Mouse (Mus musculus): ENCODE data around the gene Oaz3.

The Oaz3 gene

DNA sequence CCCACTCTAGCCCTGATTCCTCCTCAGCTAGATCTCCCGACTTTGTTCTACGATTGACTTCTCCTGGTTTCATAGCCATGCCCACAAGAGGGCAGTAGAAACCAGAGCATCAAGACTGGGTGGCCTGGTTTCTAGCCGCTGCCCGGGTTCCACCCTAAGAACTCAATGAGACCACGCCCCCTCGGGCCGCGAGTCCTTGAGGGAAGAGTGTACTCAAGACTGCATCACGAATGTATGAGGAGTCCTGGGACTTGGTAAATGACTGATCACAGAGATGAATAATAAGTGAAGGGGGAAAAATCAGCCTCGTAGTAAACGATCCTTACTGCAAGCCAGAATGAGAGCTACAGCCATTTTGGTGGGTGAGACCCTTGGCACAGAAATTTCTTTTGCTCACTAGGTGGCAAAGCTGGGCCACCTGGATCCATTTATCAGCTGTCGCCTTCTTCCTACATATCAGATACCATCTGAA is 12.8 kb upstream of the Oaz3 start:
- peak; percentile 70 to 71 for DNase-seq

DNA sequence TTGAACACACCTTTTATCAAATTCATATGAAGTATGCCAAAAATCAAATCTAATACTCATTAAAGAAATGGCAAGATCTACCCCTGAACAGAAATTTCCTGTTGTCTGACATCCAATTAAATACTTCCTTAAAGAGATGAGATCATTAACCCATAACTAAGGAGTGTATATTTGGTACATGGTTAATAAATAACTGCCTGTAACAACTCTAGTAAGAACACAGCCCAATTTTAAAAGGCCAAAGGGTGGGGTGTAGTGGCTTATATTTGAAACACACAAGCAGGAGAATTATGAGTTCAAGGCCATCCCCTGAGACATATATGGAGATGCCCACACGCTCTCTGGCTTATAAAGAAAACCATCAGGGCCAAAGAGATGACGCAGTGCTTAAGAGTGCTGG is 5.7 kb upstream of the Oaz3 start:
- DNase-seq: no peak

DNA sequence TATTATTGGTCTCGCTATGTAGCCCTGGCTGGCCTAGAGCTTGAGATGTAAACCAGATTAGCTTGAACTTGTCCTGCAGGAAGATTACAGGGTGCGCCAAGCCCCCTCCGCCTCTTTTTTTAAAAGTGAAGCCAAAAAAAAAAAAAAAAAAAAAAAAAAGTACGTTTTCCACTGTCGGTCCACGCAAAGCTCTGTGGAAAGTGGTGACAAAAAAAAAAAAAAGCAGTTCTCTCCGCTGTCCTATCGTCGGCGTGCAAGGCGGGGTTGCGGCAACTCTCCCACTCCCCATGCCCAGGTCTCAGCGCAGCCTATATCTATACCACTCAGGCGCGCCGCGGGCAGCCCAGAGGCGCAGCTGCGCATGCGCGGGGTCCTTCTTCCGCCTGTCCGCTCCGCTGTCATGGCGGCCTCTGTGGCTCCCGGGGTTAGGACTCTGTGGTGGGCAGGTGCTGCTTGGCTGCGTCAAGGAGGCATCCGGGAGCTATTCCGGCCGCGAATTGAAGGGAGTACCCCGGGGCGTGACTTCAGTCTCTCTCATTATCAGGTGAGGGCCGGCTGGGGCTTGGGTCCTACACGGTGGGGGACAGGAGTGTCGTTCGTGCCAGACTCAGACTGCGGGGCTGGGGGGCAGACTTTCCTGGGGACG is 641 bp downstream of the Oaz3 start, which contains the start of gene Mrpl9:
TSS of gene Mrpl9 (plus strand) at position 368 of the 646 bp plus-strand sequence.
- peak; percentile 95 to 97 for DNase-seq

DNA sequence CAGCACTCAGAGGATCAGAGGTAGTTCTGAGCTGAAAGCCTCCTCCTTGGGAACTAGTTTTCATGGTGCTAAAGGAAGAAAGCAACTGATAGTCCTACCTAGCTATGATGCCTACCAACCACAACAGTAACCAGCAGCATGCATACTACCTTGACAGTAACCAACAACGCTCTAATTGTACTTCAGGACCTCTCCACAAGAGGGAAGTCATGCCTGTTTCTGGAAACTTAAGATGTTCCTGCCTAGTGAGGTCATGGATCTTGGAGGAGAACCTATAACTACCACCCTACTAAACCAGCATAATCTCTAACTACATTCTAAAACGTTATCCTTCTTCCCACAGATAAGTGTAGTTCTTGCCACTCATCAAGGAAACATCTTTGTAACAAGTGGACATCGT is 2.5 kb downstream of the Oaz3 start:
- peak in 1 of 2 experiments; percentile 8 for DNase-seq

DNA sequence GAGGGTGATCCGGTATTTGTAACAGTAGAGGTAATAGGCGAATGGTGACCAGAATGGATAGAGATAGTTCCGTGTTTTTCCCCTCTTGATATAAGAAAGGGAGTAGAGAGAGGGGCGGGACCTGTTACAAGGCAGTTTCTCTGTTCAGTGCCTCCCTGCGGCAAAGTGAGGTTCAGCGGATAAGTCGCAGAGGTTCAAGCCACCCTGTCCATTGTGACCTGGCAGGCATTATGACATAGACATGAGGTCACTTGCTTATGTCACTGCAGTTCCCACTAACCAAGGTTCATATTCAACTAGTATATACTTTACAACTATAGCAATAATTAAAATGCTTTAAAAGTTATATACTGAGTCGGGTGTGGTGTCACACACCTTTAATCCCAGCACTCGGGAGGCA is 7.3 kb downstream of the Oaz3 start:
- DNase-seq: no peak

DNA sequence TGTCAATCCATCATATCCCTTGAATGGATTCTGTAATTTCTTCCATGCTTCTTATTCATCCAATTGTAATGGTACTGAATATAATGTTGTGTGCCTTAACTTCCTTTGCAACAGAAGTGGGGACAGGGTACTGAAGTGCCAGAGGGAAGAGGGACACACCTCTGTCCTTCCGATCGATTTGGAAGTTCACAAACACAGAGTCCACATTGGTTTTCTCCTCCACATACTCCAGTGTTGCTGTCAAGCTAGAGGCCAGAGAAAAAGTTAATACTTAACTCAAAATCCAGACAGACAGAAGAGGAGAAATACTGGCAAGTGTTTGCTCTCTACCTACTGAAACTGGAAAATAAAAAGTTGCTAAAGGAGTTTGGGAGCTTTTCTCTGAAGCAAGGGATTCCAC is 9.4 kb downstream of the Oaz3 start:
- DNase-seq: no peak

DNA sequence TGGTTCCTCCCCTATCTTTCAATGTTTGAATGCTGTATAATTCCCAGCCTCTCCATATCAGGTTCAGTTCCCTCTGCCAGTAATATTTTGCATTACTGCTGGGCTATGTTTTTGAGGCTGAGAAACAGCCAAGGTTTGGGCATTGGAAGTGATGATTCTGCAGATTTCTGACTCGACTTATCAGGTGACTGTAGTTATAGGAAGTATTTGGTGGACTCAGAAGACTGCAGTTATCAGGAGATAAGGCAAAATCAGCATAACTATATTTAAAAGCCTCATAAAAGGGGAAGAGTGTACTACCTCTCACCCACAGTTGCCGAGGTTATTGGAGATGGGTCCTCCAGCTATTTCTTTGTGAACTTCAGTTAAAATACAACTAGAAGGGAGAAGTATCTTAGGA is 12.7 kb downstream of the Oaz3 start:
- no peak for DNase-seq

DNA sequence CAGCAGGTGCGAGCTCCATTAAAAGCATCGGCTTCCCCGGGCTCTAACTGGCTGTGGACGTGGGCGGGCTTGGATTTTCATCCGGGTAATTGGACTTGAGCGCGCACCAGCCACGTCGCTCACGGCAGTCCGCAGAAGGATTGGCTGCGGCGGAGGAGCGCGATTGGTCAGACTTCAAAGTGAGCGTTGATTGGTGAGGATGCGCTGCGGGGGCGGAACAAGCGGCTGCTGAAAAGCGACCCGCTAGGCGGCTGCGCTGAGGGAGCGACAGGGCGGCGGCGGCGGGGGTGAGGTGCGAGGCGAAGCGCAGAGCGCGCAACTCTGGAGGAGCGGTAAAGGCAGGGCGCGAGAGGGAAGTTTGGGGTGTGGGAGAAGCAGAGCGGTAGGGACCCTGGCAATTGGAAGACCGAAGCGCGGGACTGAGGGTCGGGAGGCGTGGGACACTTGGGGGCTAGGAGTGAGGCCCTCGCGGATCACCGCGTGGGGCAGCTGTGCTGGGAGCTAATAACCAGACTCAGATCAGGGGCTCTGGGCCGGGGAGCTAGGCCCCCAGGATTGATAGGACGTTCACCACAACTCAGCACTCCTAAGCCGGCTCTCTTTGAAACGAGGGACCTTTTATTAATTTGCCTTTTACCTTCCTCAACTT is 30.6 kb downstream of the Oaz3 start, which contains the start of gene Tdrkh:
TSS of gene Tdrkh (plus strand) at position 243 of the 649 bp plus-strand sequence.
- DNase-seq: peak; percentile 88 to 90

DNA sequence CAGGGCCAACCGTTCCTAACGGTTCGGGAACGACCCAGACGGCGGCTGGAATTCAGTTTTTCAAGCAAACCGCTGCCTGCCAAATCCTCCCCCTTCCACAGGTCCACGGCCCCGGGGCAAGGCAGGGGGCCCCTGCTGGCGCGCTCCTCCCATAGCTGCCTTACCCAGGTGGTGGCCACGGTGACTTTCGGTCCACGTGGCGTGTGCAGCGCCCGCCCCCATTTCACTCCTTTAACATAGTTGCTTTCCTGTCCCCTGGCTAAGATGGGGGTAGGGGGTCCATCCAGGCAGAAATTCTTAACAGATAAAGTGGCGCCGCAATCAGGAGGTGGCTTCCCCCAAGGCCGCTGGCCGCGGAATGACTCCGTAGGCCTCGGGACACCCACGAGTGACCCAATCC is 31.2 kb downstream of the Oaz3 start:
- DNase-seq: no peak

DNA sequence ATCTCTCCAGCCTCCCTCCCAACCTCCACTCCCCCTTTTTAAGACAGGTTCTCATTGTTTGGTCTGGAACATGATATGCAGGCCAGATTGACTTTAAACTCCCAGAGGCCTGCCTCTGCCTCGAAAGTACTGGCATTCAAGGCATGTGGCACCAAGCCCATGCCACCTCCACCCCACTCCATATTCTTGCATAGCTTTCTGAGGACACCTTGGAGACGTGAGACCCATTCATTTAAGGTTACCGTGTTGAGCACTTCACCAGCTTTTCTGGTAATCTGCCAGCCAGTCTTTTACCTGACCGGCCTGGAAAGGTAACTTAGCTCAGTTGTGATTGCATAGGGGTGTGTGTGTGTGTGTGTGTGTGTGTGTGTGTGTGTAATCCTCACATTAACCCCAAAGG is 38.2 kb downstream of the Oaz3 start:
- no peak for DNase-seq

DNA sequence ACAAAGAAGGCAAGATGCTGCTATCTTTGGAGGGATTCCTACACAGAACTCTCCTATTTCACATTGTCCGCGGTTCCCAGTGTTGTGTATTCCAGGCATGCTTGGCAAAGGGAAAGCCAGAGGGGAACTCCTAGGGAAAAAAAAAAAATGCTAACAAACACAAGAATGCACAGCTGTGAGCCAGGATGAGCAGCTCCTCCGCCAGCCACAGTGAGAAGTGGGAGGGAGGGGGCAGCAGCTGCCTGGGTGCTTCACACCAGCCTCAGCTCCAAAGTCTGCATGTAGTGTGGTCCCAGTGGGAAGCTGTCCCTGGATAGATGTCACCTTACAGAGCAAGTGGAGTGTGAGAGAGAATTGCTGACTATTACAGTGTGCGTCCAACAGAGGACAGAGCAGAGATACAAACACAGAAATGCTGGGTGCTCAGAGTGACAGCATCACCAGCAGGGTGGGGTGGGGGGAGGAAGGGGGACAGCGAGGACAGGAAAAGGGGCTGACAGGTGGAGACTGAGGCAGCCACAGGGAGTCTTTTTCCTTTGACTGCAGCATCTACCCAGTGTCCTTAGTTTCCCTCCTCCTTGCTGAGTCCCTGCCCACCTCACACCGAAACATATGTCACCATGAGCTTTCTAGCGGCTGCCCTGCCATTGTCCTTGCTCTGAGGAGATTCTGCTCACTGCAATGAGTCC is 39.2 kb downstream of the Oaz3 start:
- no peak for DNase-seq

DNA sequence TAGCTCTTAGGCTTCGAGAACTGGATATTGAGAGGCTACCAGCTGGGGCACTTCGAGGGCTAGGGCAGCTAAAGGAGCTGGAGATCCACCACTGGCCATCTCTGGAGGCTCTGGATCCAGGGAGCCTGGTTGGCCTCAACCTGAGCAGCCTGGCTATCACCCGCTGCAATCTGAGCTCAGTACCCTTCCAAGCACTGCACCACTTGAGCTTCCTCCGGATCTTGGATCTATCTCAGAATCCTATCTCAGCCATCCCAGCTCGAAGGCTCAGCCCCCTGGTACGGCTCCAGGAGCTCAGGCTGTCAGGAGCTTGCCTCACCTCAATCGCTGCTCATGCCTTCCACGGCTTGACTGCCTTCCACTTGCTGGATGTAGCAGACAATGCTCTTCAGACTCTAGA is 41.3 kb downstream of the Oaz3 start:
- no peak for DNase-seq

DNA sequence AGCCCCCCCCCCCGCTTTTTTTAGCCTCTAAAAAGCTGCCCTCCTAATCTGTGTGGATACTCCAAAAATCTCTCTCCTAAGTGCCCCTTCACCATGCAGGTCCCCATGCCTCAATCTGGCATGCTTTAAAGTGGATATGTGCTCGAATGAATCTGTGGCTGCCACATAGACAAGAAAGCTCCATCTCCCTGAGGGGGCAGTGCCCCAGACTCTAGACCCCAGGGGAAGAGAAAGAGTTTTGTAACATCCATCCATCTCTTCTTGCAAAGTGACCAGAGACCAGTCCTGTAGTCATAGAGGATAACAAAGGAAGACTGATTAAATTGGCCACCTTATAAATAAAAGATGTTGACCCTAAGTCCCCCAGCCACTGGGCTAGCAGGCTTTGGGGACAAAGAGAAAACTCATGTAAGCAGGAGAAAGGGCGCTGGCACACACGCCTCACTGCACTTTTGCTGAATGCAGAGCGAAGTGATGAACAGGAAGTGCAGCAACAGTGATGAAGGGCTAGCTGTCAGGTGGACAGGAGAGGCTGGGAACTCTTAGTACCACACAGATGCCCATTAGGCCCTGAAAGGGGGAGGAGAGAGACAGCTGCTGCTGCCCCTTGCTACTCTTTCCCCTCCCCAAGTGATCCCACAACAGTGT is 43.9 kb downstream of the Oaz3 start:
- no peak for DNase-seq

DNA sequence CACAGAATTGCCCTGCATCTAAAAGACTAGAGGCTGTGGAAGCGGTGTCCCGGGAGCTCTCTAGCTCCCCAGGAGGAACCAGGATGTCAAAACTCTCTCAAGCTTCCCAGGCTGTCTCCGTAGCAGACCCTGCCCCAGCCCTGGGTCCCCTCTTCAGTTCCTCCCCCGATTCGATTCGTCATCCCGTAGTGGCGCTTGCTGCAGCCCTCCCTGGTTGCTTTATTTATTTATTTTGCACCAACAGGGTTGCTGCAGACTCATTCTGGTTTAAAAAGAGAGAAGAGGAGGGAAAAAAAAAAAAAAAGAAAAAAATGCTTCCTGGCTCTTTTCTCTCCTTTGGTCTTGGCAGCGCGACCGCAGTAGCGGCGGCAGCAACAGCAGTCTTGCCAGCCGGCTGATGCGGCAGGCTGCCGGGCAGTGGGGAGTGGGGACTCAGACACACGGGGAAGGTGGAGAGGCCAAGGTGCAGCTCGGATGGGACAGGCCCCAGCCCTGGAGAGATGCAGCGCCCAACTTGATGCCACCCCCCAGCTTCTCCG is 44.7 kb downstream of the Oaz3 start:
- no peak for DNase-seq

DNA sequence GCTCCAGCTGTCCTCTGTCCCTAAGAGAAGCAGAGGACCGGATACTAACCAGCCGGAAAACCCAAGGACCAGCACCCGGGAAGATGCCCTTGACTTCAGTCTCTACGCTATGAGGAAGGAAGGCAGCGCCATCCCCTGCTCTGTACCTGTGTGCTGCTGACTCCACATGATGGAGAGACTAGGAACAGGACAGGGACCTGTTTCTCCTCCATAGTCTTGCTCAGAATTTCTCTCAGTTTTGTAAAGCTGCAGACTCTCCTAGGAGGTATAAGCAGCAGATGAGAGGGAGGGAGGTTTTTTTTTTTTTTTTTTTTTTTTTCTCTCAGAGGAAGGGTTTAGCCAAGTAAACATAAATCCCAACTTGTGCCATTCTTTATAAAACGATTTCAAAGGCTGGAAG is 45.5 kb downstream of the Oaz3 start, which contains the start of gene Lingo4:
TSS of gene Lingo4 (plus strand) at position 301 of the 400 bp plus-strand sequence.
- DNase-seq: no peak

DNA sequence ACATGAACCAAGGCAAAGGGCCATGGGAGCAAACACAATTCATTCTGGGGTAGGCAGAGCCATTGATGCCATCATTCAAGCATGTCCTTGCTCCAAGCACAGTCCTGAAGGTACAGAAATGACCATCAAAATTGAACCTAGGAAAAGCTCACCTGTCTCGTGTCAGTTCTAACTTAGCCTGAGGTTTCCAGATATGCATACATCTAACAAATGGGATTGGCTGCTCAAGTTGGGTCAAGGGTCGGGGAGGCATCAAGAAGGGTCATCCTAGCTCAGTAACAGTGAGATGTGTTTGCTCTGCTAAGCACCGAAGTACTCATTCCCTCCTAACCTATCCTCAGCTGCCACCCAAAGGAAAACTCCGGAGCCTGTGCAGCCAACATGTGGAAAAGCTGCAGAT is 46.9 kb downstream of the Oaz3 start:
- DNase-seq: no peak

DNA sequence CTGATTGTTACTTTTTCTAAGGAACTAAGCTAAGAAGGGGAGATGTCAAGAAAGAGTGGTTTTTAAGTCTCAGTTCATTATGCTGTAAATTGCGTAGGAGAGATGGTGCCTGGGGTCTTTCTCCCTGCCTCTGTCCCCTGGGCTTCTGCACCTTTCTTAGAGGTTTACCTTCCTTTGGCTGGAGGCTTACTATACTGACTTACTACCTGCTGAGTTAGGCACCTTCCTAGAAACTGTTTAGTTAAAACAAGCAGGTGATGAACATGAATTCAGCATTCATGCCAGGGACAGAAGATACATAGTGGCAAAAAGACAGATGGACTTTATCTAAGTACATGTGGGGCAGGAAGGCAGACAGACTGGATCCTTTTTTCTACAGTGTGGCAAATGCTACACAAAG is 47.4 kb downstream of the Oaz3 start:
- no peak for DNase-seq

DNA sequence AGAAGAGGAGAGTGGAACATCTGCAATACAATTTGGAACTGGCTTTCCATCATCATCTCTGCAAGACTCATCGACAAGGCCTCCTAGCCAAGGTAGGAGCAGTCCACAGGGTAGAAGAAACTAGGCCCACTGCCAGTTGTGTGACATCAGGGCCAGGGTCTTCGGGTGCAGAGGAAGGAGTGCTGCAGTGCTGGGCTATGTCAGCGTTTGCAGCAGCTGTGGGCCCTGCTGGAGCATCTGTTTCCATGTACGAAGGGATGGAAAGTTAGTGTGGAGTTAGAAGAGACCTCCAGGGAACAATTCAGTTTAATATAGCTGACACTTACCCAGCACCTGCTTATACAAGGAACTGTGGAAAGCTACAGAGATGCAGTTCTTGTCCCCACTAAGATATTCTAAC is 50.7 kb downstream of the Oaz3 start:
- no peak for DNase-seq

DNA sequence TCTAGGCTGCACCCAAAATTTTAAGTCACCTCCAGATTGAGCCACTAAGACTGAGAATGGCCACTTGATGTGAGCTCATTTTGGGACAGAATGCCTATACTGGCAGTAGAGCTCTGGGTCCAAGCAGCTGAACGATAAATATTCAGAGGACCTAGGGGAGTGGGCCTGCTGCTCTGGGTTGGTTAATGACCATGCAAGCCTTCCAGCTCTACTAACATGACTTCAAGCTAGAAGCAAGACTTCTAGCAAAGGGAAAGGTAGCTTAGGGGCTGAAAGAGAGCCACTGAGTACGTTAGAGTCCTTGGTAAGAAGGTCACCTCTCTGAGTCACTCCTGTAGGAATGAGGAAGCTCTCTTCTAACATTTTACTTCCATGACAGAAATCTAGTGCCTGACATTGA is 51.6 kb downstream of the Oaz3 start:
- DNase-seq: no peak

DNA sequence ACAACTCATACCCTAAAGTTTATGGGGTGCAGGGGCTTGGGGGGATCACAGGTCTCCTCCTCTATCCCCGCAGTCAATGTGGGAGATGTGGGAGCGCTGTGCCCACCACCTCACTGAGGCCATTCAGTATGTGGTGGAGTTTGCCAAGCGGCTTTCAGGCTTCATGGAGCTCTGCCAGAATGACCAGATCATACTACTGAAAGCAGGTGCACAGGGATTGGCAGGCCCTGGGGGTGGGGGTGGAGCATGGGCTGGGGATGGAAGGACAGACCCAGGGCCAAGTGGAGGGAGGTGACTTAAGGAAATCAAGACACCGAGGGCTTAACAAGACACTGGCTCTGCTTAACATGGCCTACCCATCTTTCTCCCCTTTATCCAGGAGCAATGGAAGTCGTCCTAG is 52.7 kb downstream of the Oaz3 start:
- no peak for DNase-seq

DNA sequence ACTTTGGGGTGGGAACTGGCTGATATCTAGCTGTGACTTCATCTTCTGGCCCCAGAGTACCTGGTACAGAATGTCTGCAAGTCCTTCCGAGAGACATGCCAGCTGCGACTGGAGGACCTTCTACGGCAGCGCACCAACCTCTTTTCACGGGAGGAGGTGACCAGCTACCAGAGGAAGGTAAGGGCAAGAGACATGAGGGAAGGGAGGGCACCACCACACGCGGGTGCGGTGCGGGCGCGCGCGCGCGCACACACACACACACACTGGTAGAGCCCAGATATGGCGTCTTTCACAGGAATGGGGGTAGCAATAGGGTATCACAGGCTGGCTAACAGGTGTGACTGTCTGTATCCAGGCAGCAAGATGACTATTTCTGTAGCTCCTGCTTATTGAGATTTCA is 54.3 kb downstream of the Oaz3 start:
- DNase-seq: no peak

DNA sequence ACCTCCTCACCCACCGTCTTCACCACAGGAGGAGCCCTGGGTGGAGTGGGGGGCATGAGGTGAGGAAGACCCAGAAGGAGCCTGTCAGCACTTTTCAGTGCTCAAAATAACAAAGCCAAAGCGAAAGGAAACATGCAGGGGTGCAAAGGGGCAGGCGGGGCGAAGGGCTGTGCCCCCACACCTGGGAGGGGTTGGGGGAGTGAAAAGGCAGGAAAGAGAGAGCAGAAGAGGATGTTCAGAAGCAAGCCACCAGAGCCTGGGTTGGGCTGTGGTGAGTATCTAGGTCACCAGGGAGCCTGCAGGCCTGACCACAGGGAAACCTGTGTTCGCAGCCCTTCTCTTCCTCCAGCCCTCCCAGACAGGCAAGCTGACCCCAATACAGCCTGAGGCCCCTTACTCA is 55.7 kb downstream of the Oaz3 start:
- DNase-seq: no peak

DNA sequence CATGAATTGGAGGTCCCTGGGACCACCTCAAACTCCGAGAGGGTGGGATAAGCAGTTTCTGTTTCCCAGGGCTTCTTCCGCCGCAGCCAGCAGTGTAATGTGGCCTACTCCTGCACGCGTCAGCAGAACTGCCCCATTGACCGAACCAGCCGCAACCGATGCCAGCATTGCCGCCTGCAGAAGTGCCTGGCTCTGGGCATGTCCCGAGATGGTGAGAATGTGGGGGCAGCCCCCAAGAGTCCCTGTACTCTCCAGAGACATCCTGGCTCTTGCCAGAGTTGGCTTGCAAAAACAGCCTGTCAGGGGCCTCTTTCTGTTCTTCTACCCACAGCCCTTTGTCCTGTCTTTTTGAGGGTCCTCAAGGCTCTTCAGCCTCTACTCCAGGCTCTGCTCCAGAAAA is 56.3 kb downstream of the Oaz3 start:
- DNase-seq: no peak

Data from B cell, adult 2 months (primary cell).